Comparison of ENCODE assay signal across 8 mouse cellular contexts in the genomic region with DNA sequence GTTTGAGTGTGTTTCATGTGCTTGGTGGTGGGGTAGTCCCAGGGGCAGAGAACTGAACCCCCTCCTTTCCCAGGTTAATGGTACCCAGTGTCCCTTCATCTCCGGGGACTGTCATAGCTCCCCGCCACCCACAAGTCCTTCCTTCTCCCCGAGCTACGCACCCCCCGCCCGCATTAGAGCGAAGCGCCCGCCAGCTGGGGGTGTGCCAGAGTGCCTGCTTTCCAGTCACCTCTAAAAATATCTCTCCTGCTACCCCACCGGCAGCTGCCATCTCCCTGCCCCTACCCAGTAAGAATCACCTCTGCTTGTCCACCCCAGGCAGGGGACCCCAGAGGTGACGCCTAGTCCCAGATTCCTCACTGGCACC. TPM values are rescaled to one million over a fixed set of nuclear protein-coding genes. Genes with fewer than 3 reads are reported as not detected.
DNase-seq lines count a peak whose midpoint lies in the region; ATAC-seq and TF ChIP-seq lines count a peak whose summit lies in the region.

No protein-coding gene starts in this region.

- H3K4me3 ChIP-seq in MEL (ENCODE audit: control insufficient read depth in 1 of 2, insufficient read depth in 1 of 2, low read depth in 2 of 2, low read length in 2 of 2) = peak overlapping the region; percentile 69 to 93
- H3K4me3 ChIP-seq in forebrain, postnatal 0 days (ENCODE audit: low read depth, low read length) = peak overlapping the region; percentile 74
- peak overlapping the region; percentile 70 for H3K4me3 ChIP-seq in stomach, embryonic 16.5 days (replicated peaks; ENCODE audit: low read length)

- 6% methylated on average over 11 of the region's 11 CpGs for WGBS in forebrain, postnatal 0 days
- WGBS in stomach, embryonic 16.5 days = 1% methylated on average over 11 of the region's 11 CpGs

- TF ChIP-seq CTCF in MEL (IDR thresholded peaks at IDR 0.05 in 2 of 3, conservative IDR thresholded peaks at IDR 0.05 in 1 of 3; ENCODE audit: control insufficient read depth in 1 of 3, insufficient read depth in 1 of 3, low read depth in 2 of 3, low read length in 3 of 3, poor library complexity in 1 of 3, severe bottlenecking in 1 of 3) = no peak
- TF ChIP-seq CTCF in brain, embryonic 14.5 days (IDR thresholded peaks at IDR 0.05; ENCODE audit: borderline replicate concordance, extremely low read depth, insufficient read depth, insufficient read length) = no peak
- TF ChIP-seq CTCF in forebrain, postnatal 0 days (IDR thresholded peaks at IDR 0.05; ENCODE audit: low read depth) = no peak

- peak overlapping the region; percentile 85 for H3K9ac ChIP-seq in MEL (ENCODE audit: control insufficient read depth, low read depth, low read length, poor library complexity, severe bottlenecking)
- peak overlapping the region; percentile 54 for H3K9ac ChIP-seq in forebrain, postnatal 0 days
- peak overlapping the region; percentile 77 for H3K9ac ChIP-seq in stomach, embryonic 16.5 days (ENCODE audit: low read length)

- H3K27ac ChIP-seq in MEL (ENCODE audit: control insufficient read depth, low read depth, low read length) = no peak overlapping the region
- no peak overlapping the region for H3K27ac ChIP-seq in forebrain, postnatal 0 days (ENCODE audit: low read depth, low read length)
- H3K27ac ChIP-seq in stomach, embryonic 16.5 days (ENCODE audit: low read length) = no peak overlapping the region

- no peaks in the 10 kb centered on the region for H3K9me3 ChIP-seq in MEL (replicated peaks; ENCODE audit: insufficient read depth, low read length)
- no peaks in the 10 kb centered on the region for H3K9me3 ChIP-seq in forebrain, postnatal 0 days (ENCODE audit: low read length)
- H3K9me3 ChIP-seq in stomach, embryonic 16.5 days (replicated peaks; ENCODE audit: control insufficient read depth, low read length) = no peaks in the 10 kb centered on the region

- no peaks in the 10 kb centered on the region for H3K27me3 ChIP-seq in MEL (ENCODE audit: control insufficient read depth in 1 of 2, insufficient read depth in 2 of 2, low read length in 2 of 2)
- peaks cover 45% of the 10 kb centered on the region for H3K27me3 ChIP-seq in forebrain, postnatal 0 days (ENCODE audit: insufficient read depth, low read length)
- peaks cover 29% of the 10 kb centered on the region for H3K27me3 ChIP-seq in stomach, embryonic 16.5 days (ENCODE audit: control insufficient read depth, insufficient read depth, low read length)

- intact Hi-C loops in left cerebral cortex, postnatal 36 days (cut with DNase I) = loop anchor here (2.0 to 5.0 kb wide), 3 partner anchors 34 to 252 kb away; a partner anchor contains a TSS

- peak overlapping the region; percentile 99 for H3K4me2 ChIP-seq in forebrain, postnatal 0 days (ENCODE audit: low read depth)
- H3K4me2 ChIP-seq in stomach, embryonic 16.5 days (ENCODE audit: low read depth, low read length) = peak overlapping the region; percentile 90

- peaks cover 5% of the 10 kb centered on the region; the same call in 1 of the 2 replicates for H3K79me2 ChIP-seq in MEL (ENCODE audit: control insufficient read depth, insufficient read depth, low read length, poor library complexity)

- no peak for TF ChIP-seq EP300 in MEL (IDR thresholded peaks at IDR 0.05; ENCODE audit: low read depth in 1 of 2, low read length in 2 of 2)

- peak; percentile 14; the same call in 1 of the 2 replicates for ATAC-seq in forebrain, postnatal 0 days
- ATAC-seq in megakaryocyte, adult 5-6 weeks (ENCODE audit: poor library complexity, severe bottlenecking) = 0 out of 2 replicates have a peak, but pooled peaks have one; percentile 9
- peak; percentile 8; the same call in 1 of the 2 replicates for ATAC-seq in stomach, embryonic 16.5 days (ENCODE audit: insufficient read depth, low FRiP score)
- ATAC-seq in erythroid progenitor cell, adult 5-6 weeks (replicated peaks; ENCODE audit: low FRiP score, poor library complexity, severe bottlenecking) = no peak

- TF ChIP-seq RAD21 in MEL (IDR thresholded peaks at IDR 0.05; ENCODE audit: low read depth, low read length) = no peak

- H3K36me3 ChIP-seq in MEL (ENCODE audit: control insufficient read depth in 1 of 2, insufficient read depth in 2 of 2, low read length in 2 of 2) = peaks cover 0 to 32% of the 10 kb centered on the region in 2 experiments; a peak in 2 of 4 replicates
- no peaks in the 10 kb centered on the region for H3K36me3 ChIP-seq in forebrain, postnatal 0 days (ENCODE audit: insufficient read depth)
- H3K36me3 ChIP-seq in stomach, embryonic 16.5 days (ENCODE audit: control insufficient read depth, insufficient read depth, low read length) = no peaks in the 10 kb centered on the region

- peaks cover 29 to 44% of the 10 kb centered on the region in 2 experiments for H3K4me1 ChIP-seq in MEL (ENCODE audit: control insufficient read depth in 1 of 2, insufficient read depth in 2 of 2, low read length in 2 of 2)
- H3K4me1 ChIP-seq in forebrain, postnatal 0 days (ENCODE audit: insufficient read depth) = 0 out of 2 replicates have a peak, but pooled peaks cover 6% of the 10 kb centered on the region
- peaks cover 6% of the 10 kb centered on the region for H3K4me1 ChIP-seq in stomach, embryonic 16.5 days (ENCODE audit: control insufficient read depth, insufficient read depth, low read length)

- TF ChIP-seq POLR2A in MEL (IDR thresholded peaks at IDR 0.05; ENCODE audit: control insufficient read depth in 1 of 2, insufficient read depth in 1 of 2, low read depth in 1 of 2, low read length in 2 of 2, poor library complexity in 1 of 2) = no peak
- TF ChIP-seq POLR2A in brain, embryonic 14.5 days (IDR thresholded peaks at IDR 0.05; ENCODE audit: borderline replicate concordance, extremely low read depth, insufficient read depth, insufficient read length, poor library complexity, severe bottlenecking) = no peak

- peak; percentile 66 for DNase-seq in MEL (ENCODE audit: low read depth, low spot score)
- peak; percentile 31 for DNase-seq in brain, embryonic 14.5 days (ENCODE audit: low read depth)
- no peak for DNase-seq in forebrain, postnatal 0 days
- DNase-seq in heart, postnatal 4 days = peak; percentile 91
- DNase-seq in left cerebral cortex, postnatal 36 days (ENCODE audit: low spot score in 2 of 2) = peak; percentile 66 to 69

TF ChIP-seq in MEL, 35 proteins besides CTCF, POLR2A, EP300 and RAD21 (continues in another document):
- no peak for TF ChIP-seq ZC3H11A (IDR thresholded peaks at IDR 0.05; ENCODE audit: low read depth, low read length)
- TF ChIP-seq MAZ (IDR thresholded peaks at IDR 0.05; ENCODE audit: low read depth, low read length) = no peak; the same call in 1 of the 2 replicates
- no peak for TF ChIP-seq MEF2A (IDR thresholded peaks at IDR 0.05; ENCODE audit: extremely low read depth, insufficient replicate concordance, low read depth, low read length, poor library complexity, severe bottlenecking)
- TF ChIP-seq E2F4 (IDR thresholded peaks at IDR 0.05; ENCODE audit: borderline replicate concordance, low read depth, low read length) = no peak
- TF ChIP-seq POLR2AphosphoS2 (IDR thresholded peaks at IDR 0.05; ENCODE audit: low read length) = no peak

RNA-seq across cellular contexts. Expression of a gene that starts 0.6 kb away (rescaled TPM):
- total RNA-seq in MEL (2012; rRNA removed) = 15.4 and 17.7 TPM in 2 replicates
- polyA plus RNA-seq in MEL (2012; ENCODE audit: insufficient read depth in 1 of 2, insufficient read length in 2 of 2, low read depth in 1 of 2, low replicate concordance in 2 of 2, missing spikeins in 1 of 2) = 10 to 100 TPM in 1 of 2 experiments, not detected in 1; 76.0 TPM
- polyA plus RNA-seq in brain, embryonic 14.5 days (2012; rRNA removed) = 0.67 and 9.9 TPM in 2 replicates
- total RNA-seq in forebrain, postnatal 0 days (2014; rRNA removed) = 0.90 and 2.7 TPM in 2 replicates
- not detected in 2 replicates for polyA plus RNA-seq in forebrain, postnatal 0 days (2015; fragmentation: Nextera tagmentation; extraction: Ambion mirVana)
- 10 to 100 TPM; 71.7 to 82.2 TPM for total RNA-seq in heart, postnatal 4 days (2021)
- total RNA-seq in left cerebral cortex, postnatal 36 days (2021) = 10 to 100 TPM; 70.8 to 84.6 TPM
- total RNA-seq in megakaryocyte, adult 5-6 weeks (2015) = 12.6 and 17.3 TPM in 2 replicates
- 2.3 TPM in 1 of 2 replicates, not detected in the other for total RNA-seq in megakaryocyte, adult 5-6 weeks (2017)
- polyA plus RNA-seq in stomach, embryonic 16.5 days (2015; fragmentation: Nextera tagmentation; extraction: Ambion mirVana) = 0.54 and 0.94 TPM in 2 replicates
- 10.1 and 12.6 TPM in 2 replicates for total RNA-seq in erythroid progenitor cell, adult 5-6 weeks (2015; ENCODE audit: low replicate concordance)
- total RNA-seq in erythroid progenitor cell, adult 5-6 weeks (2017; ENCODE audit: low replicate concordance) = 18.6 TPM in 1 of 2 replicates, not detected in the other

RNA-seq across cellular contexts. Expression of a gene that starts 12.2 kb away (rescaled TPM):
- 23.5 and 24.0 TPM in 2 replicates for total RNA-seq in MEL (2012; rRNA removed)
- polyA plus RNA-seq in MEL (2012; ENCODE audit: insufficient read depth in 1 of 2, insufficient read length in 2 of 2, low read depth in 1 of 2, low replicate concordance in 2 of 2, missing spikeins in 1 of 2) = 10 to 100 TPM in 1 of 2 experiments, not detected in 1; 25.9 TPM
- 1.4 and 1.5 TPM in 2 replicates for polyA plus RNA-seq in brain, embryonic 14.5 days (2012; rRNA removed)
- total RNA-seq in forebrain, postnatal 0 days (2014; rRNA removed) = 1.0 and 1.6 TPM in 2 replicates
- 1.9 and 2.9 TPM in 2 replicates for polyA plus RNA-seq in forebrain, postnatal 0 days (2015; fragmentation: Nextera tagmentation; extraction: Ambion mirVana)
- total RNA-seq in heart, postnatal 4 days (2021) = 10 to 100 TPM; 23.2 to 23.8 TPM
- 1 to 10 TPM; 3.1 to 3.9 TPM for total RNA-seq in left cerebral cortex, postnatal 36 days (2021)
- total RNA-seq in megakaryocyte, adult 5-6 weeks (2015) = 92.0 and 95.7 TPM in 2 replicates
- total RNA-seq in megakaryocyte, adult 5-6 weeks (2017) = 64.0 and 66.6 TPM in 2 replicates
- polyA plus RNA-seq in stomach, embryonic 16.5 days (2015; fragmentation: Nextera tagmentation; extraction: Ambion mirVana) = 16.1 and 18.2 TPM in 2 replicates
- 26.3 and 28.1 TPM in 2 replicates for total RNA-seq in erythroid progenitor cell, adult 5-6 weeks (2015; ENCODE audit: low replicate concordance)
- total RNA-seq in erythroid progenitor cell, adult 5-6 weeks (2017; ENCODE audit: low replicate concordance) = 14.6 and 20.5 TPM in 2 replicates

RNA-seq across cellular contexts. Expression of a gene that starts 17.4 kb away (rescaled TPM):
- total RNA-seq in MEL (2012; rRNA removed) = 3.2 and 3.3 TPM in 2 replicates
- 10 to 100 TPM in 1 of 2 experiments, not detected in 1; 15.4 TPM for polyA plus RNA-seq in MEL (2012; ENCODE audit: insufficient read depth in 1 of 2, insufficient read length in 2 of 2, low read depth in 1 of 2, low replicate concordance in 2 of 2, missing spikeins in 1 of 2)
- 2.7 and 3.3 TPM in 2 replicates for polyA plus RNA-seq in brain, embryonic 14.5 days (2012; rRNA removed)
- 0.19 and 0.62 TPM in 2 replicates for total RNA-seq in forebrain, postnatal 0 days (2014; rRNA removed)
- 1.4 and 1.5 TPM in 2 replicates for polyA plus RNA-seq in forebrain, postnatal 0 days (2015; fragmentation: Nextera tagmentation; extraction: Ambion mirVana)
- 10 to 100 TPM; 16.7 to 19.5 TPM for total RNA-seq in heart, postnatal 4 days (2021)
- 1 to 10 TPM; 5.1 to 5.3 TPM for total RNA-seq in left cerebral cortex, postnatal 36 days (2021)
- 14.7 and 19.8 TPM in 2 replicates for total RNA-seq in megakaryocyte, adult 5-6 weeks (2015)
- 13.7 and 20.0 TPM in 2 replicates for total RNA-seq in megakaryocyte, adult 5-6 weeks (2017)
- 9.7 and 9.9 TPM in 2 replicates for polyA plus RNA-seq in stomach, embryonic 16.5 days (2015; fragmentation: Nextera tagmentation; extraction: Ambion mirVana)
- 2.1 and 4.7 TPM in 2 replicates for total RNA-seq in erythroid progenitor cell, adult 5-6 weeks (2015; ENCODE audit: low replicate concordance)
- 2.3 and 16.0 TPM in 2 replicates for total RNA-seq in erythroid progenitor cell, adult 5-6 weeks (2017; ENCODE audit: low replicate concordance)
